Mouse (Mus musculus) T-cell, adult 2 months (primary cell): ENCODE measurements at regions not wholly inside any gene's neighbourhood (a gene's known extent, or its start where the extent isn't known, plus 50 kb on each side); places are given as distances from the start of the nearest gene placed in this dataset.

Experiments used
- DNase-seq: peaks from one replicate; pipeline ENCODE4 v3.0.0; 2022; ENCODE audit warnings: low spot score

- DNase-seq, result no peak
These were observed 51.3 kb downstream of the 3110018I06Rik start for GRCm38 (mm10) chr12:107539683-107540082.

GRCm38 (mm10) chr12:107541196-107541595 lies 52.8 kb downstream of the 3110018I06Rik start:
- DNase-seq, result no peak

GRCm38 (mm10) chr12:107547194-107547885 lies 58.9 kb downstream of the 3110018I06Rik start:
- DNase-seq, result no peak

GRCm38 (mm10) chr12:107547886-107548448 lies 59.5 kb downstream of the 3110018I06Rik start:
- no peak for DNase-seq

- DNase-seq, result no peak
These were observed 61.2 kb downstream of the 3110018I06Rik start for GRCm38 (mm10) chr12:107549452-107550296.

- DNase-seq, result peak; percentile 28
These were observed 70.8 kb downstream of the 3110018I06Rik start for GRCm38 (mm10) chr12:107559191-107559590.

GRCm38 (mm10) chr12:107560100-107560499 lies 71.7 kb downstream of the 3110018I06Rik start:
- peak; percentile 26 for DNase-seq

- DNase-seq, result no peak
These were observed 84.2 kb downstream of the 3110018I06Rik start for GRCm38 (mm10) chr12:107572586-107572985.

- no peak for DNase-seq
These were observed 91.1 kb downstream of the 3110018I06Rik start for GRCm38 (mm10) chr12:107579508-107579907.

- DNase-seq, result no peak
These were observed 94.8 kb downstream of the 3110018I06Rik start for GRCm38 (mm10) chr12:107583151-107583720.

- DNase-seq, result no peak
These were observed 97.3 kb downstream of the 3110018I06Rik start for GRCm38 (mm10) chr12:107585696-107586225.

- DNase-seq, result no peak
These were observed 107.8 kb downstream of the 3110018I06Rik start for GRCm38 (mm10) chr12:107596236-107596635.

- DNase-seq, result no peak
These were observed 112.1 kb downstream of the 3110018I06Rik start for GRCm38 (mm10) chr12:107600576-107600975.

GRCm38 (mm10) chr12:107608966-107609365 lies 120.5 kb downstream of the 3110018I06Rik start:
- DNase-seq, result no peak

- DNase-seq, result no peak
These were observed 121.6 kb downstream of the 3110018I06Rik start for GRCm38 (mm10) chr12:107609986-107610385.

GRCm38 (mm10) chr12:107617212-107617994 lies 129.0 kb downstream of the 3110018I06Rik start:
- no peak for DNase-seq

GRCm38 (mm10) chr12:107624446-107624845 lies 136.0 kb downstream of the 3110018I06Rik start:
- no peak for DNase-seq

- no peak for DNase-seq
These were observed 159.6 kb downstream of the 3110018I06Rik start for GRCm38 (mm10) chr12:107648008-107648407.

GRCm38 (mm10) chr12:107652126-107652728 lies 163.8 kb downstream of the 3110018I06Rik start:
- no peak for DNase-seq

GRCm38 (mm10) chr12:107653131-107653530 lies 164.7 kb downstream of the 3110018I06Rik start:
- DNase-seq, result no peak

GRCm38 (mm10) chr12:107656846-107657245 lies 168.4 kb downstream of the 3110018I06Rik start:
- DNase-seq, result no peak
